Mouse (Mus musculus): ENCODE data around the gene Tgfbi. TPM values are rescaled to one million over a fixed set of nuclear protein-coding genes. Genes with fewer than 3 reads are reported as not detected.

Gene Tgfbi
- total RNA-seq, 2 experiments from 2014 or later: 3.4 to 4.0 TPM

GRCm38 (mm10) chr13:56597831-56598612 lies 11.3 kb upstream of the Tgfbi start:
- no peak for DNase-seq (ENCODE audit: low spot score in 2 of 2)

GRCm38 (mm10) chr13:56599511-56599910 lies 9.8 kb upstream of the Tgfbi start:
- DNase-seq (ENCODE audit: low spot score in 2 of 2): no peak

- DNase-seq (ENCODE audit: low spot score in 2 of 2): peak in 1 of 2 experiments; percentile 27
Measured at GRCm38 (mm10) chr13:56600216-56600890, 9.0 kb upstream of the Tgfbi start.

- no peak for DNase-seq (ENCODE audit: low spot score in 2 of 2)
Measured at GRCm38 (mm10) chr13:56601199-56601598, 8.1 kb upstream of the Tgfbi start.

- no peak for DNase-seq (ENCODE audit: low spot score in 2 of 2)
Measured at GRCm38 (mm10) chr13:56605503-56605902, 3.8 kb upstream of the Tgfbi start.

- DNase-seq (ENCODE audit: low spot score in 2 of 2): no peak
Measured at GRCm38 (mm10) chr13:56606724-56607123, 2.6 kb upstream of the Tgfbi start.

GRCm38 (mm10) chr13:56607225-56607624 lies 2.1 kb upstream of the Tgfbi start:
- no peak for DNase-seq (ENCODE audit: low spot score in 2 of 2)

GRCm38 (mm10) chr13:56607846-56608245 lies 1.5 kb upstream of the Tgfbi start:
- no peak for DNase-seq (ENCODE audit: low spot score in 2 of 2)

- no peak for DNase-seq (ENCODE audit: low spot score in 2 of 2)
Measured at GRCm38 (mm10) chr13:56611129-56611528, 1.8 kb downstream of the Tgfbi start.

GRCm38 (mm10) chr13:56611741-56612140 lies 2.4 kb downstream of the Tgfbi start:
- no peak for DNase-seq (ENCODE audit: low spot score in 2 of 2)

GRCm38 (mm10) chr13:56612331-56612730 lies 3.0 kb downstream of the Tgfbi start:
- no peak for DNase-seq (ENCODE audit: low spot score in 2 of 2)

- no peak for DNase-seq (ENCODE audit: low spot score in 2 of 2)
Measured at GRCm38 (mm10) chr13:56613366-56613998, 4.2 kb downstream of the Tgfbi start.

- no peak for DNase-seq (ENCODE audit: low spot score in 2 of 2)
Measured at GRCm38 (mm10) chr13:56614768-56615167, 5.4 kb downstream of the Tgfbi start.

- DNase-seq (ENCODE audit: low spot score in 2 of 2): no peak
Measured at GRCm38 (mm10) chr13:56615223-56615622, 5.9 kb downstream of the Tgfbi start.

- no peak for DNase-seq (ENCODE audit: low spot score in 2 of 2)
Measured at GRCm38 (mm10) chr13:56615864-56616263, 6.5 kb downstream of the Tgfbi start.

- no peak for DNase-seq (ENCODE audit: low spot score in 2 of 2)
Measured at GRCm38 (mm10) chr13:56616386-56616785, 7.1 kb downstream of the Tgfbi start.

- DNase-seq (ENCODE audit: low spot score in 2 of 2): no peak
Measured at GRCm38 (mm10) chr13:56617197-56617596, 7.9 kb downstream of the Tgfbi start.

GRCm38 (mm10) chr13:56622201-56622757 lies 13.0 kb downstream of the Tgfbi start:
- no peak for DNase-seq (ENCODE audit: low spot score in 2 of 2)

- no peak for DNase-seq (ENCODE audit: low spot score in 2 of 2)
Measured at GRCm38 (mm10) chr13:56626524-56626923, 17.2 kb downstream of the Tgfbi start.

GRCm38 (mm10) chr13:56630081-56630480 lies 20.8 kb downstream of the Tgfbi start:
- DNase-seq (ENCODE audit: low spot score in 2 of 2): no peak

GRCm38 (mm10) chr13:56630552-56630951 lies 21.2 kb downstream of the Tgfbi start:
- no peak for DNase-seq (ENCODE audit: low spot score in 2 of 2)

- no peak for DNase-seq (ENCODE audit: low spot score in 2 of 2)
Measured at GRCm38 (mm10) chr13:56631332-56631731, 22.0 kb downstream of the Tgfbi start.
